Mouse (Mus musculus) cerebellum, adult 2 months (tissue): ENCODE data around the gene Usb1.

Experiments
- CTCF ChIP-seq: fragments of 200-500 bp; IDR thresholded peaks from 2 replicates; pipeline ENCODE4 v1.5.1; 2011; ENCODE audit warnings: low read depth, mild to moderate bottlenecking, control low read depth, low read length, moderate library complexity, borderline replicate concordance; ENCODE audit not compliant: insufficient read depth
- POLR2A ChIP-seq: fragments of 200-500 bp; IDR thresholded peaks from 2 replicates; pipeline ENCODE4 v1.6.1; 2011; ENCODE audit warnings: low read length, control low read depth, borderline replicate concordance; ENCODE audit not compliant: insufficient read depth

- TF ChIP-seq CTCF (no peak), POLR2A (no peak)
Measured at GRCm38 (mm10) chr8:95377101-95377500, 45.0 kb downstream of the Usb1 start.
